Mouse (Mus musculus): Measurements from ENCODE around the gene Gm17409. TPM values are rescaled to one million over a fixed set of nuclear protein-coding genes. Genes with fewer than 3 reads are reported as not detected.

The Gm17409 gene
- polyA plus RNA-seq, 1 experiment from 2014 or later: not detected

- WGBS: 72% methylated on average over 11 of the region's 14 CpGs
- Histone ChIP-seq H3K9me3 (replicated peaks) (no peaks in the 10 kb centered on the region), H3K4me3 (no peak overlapping the region), H3K4me1 (peaks cover 15% of the 10 kb centered on the region), H3K9ac (no peak overlapping the region), H3K27ac (no peak overlapping the region), H3K27me3 (no peaks in the 10 kb centered on the region), H3K36me3 (no peaks in the 10 kb centered on the region), H3K4me2 (replicated peaks) (no peak overlapping the region)
- peak; percentile 53 for ATAC-seq (ENCODE audit: low FRiP score)
Observed at GRCm38 (mm10) chr2:58486441-58487278, 16.7 kb downstream of the Gm17409 start.

GRCm38 (mm10) chr2:58487279-58487560 lies 17.3 kb downstream of the Gm17409 start:
- Histone ChIP-seq H3K27ac (no peak overlapping the region), H3K9me3 (replicated peaks) (no peaks in the 10 kb centered on the region), H3K4me2 (replicated peaks) (no peak overlapping the region), H3K4me3 (no peak overlapping the region), H3K4me1 (peaks cover 15% of the 10 kb centered on the region), H3K9ac (no peak overlapping the region), H3K27me3 (no peaks in the 10 kb centered on the region), H3K36me3 (no peaks in the 10 kb centered on the region)
- no peak for ATAC-seq (ENCODE audit: low FRiP score)
- 87% methylated on average over 3 of the region's 3 CpGs for WGBS

DNA sequence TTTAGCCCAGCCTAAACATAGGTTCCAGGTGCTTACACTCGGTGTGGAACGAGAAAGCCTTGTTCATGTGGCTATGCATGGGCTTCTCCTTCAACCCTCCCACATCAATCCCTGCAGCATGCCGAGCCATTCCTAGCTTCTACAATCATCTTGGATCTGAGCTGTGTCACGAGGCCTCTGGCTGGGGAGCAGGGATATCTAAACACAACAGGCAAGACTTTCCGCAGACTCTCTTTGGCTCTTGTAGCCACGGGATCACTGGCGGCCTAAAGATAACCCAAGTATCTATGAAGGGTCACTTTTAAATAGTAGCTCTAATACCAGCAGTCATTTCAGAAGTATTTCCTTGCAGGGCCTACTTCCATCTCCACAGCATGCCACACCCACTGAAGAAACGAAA lies 18.5 kb downstream of the Gm17409 start:
- H3K4me1 ChIP-seq: peaks cover 15% of the 10 kb centered on the region
- H3K9ac ChIP-seq: no peak overlapping the region
- no peak overlapping the region for H3K4me2 ChIP-seq (replicated peaks)
- H3K36me3 ChIP-seq: no peaks in the 10 kb centered on the region
- no peak for ATAC-seq (ENCODE audit: low FRiP score)
- no peak overlapping the region for H3K4me3 ChIP-seq
- 93% methylated on average over 8 of the region's 8 CpGs for WGBS
- H3K27me3 ChIP-seq: no peaks in the 10 kb centered on the region
- no peak overlapping the region for H3K27ac ChIP-seq
- H3K9me3 ChIP-seq (replicated peaks): no peaks in the 10 kb centered on the region

DNA sequence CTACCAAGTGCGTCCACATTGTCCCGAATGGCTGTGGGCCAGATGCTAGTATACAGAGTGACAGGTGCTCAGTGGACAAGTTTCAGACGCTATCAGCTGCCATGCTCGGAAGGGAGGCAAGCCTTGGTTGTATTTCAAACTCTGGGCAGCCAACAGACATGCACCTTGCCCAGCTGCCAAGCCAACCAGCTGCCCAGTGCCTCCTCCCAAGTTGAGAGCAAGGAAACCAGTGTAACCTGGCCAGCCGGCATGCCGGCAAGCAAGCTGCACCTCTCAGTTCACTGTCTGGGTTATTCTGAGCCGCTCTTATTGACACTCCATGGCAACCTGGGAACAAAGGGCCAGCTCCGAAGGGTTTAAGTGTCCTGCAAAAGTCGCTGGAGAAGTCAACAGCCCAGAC lies 19.4 kb downstream of the Gm17409 start:
- Histone ChIP-seq H3K27ac (no peak overlapping the region), H3K36me3 (no peaks in the 10 kb centered on the region), H3K9me3 (replicated peaks) (no peaks in the 10 kb centered on the region), H3K4me1 (peaks cover 14% of the 10 kb centered on the region), H3K4me3 (no peak overlapping the region), H3K4me2 (replicated peaks) (no peak overlapping the region), H3K9ac (no peak overlapping the region), H3K27me3 (no peaks in the 10 kb centered on the region)
- no peak for ATAC-seq (ENCODE audit: low FRiP score)
- WGBS: 85% methylated on average over 9 of the region's 9 CpGs

DNA sequence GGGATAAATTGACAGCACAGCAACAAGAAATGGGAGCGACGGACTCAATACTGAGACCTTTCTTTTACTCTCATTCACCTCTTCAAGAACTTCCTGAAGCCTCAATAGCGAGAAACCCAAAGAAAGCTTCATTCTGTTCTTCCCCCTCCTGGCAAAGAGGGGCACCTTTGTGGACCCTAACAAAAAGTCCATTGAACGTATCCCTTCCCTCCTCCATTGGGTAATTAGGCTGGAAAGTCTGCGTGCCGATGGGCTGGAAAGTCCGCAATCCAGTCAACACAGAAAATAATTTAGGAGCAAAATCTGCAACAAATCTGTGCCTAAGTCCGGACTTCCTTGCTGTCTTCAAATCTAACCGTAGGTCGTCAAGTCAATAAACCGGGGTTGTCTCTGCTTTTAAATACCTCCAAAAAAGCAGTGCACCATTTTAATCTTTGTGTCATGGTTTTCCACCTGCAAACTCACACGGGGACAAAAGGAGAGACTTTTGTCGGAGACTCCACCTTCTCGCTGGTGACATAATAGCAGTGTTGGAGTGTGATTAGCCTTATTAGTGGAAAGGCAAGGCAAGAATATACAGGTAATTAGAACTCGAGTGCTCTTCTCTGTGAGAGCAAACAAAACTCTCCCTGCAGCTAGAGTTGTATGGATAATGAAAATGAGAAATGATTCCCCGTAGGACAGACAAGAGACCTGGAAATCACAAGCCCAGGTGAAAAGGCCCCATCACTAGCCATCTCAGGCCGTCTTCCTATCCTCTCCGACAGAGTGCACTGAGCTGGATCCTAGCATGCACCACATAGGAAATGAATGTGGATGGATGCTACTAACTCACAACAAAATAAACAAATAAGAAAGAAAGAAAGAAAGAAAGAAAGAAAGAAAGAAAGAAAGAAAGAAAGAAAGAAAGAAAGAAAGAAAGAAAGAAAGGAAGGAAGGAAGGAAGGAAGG lies 24.0 kb downstream of the Gm17409 start:
- no peak for ATAC-seq (ENCODE audit: low FRiP score)
- WGBS: 57% methylated on average over 18 of the region's 18 CpGs

DNA sequence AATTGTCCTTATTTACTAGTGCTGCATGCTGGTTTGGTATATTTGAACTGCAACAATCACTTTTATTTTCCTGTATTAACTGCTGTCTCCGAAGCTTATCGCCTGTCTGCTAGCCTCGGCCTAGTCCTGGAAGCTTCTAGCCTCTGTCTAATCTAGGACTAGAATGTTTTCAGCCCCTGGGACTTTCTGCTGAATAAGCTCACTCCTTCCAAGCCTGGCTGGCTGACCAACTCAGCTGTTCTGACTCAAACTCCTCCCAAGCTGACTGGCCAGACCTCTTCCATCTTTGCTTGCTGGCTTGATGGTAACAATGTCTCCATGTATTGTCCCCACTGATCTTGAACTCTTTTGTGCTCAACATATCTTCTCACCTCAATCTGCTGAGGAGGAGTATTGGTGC lies 25.4 kb downstream of the Gm17409 start:
- ATAC-seq (ENCODE audit: low FRiP score): no peak
- H3K27ac ChIP-seq: no peak overlapping the region
- no peak overlapping the region for H3K9ac ChIP-seq
- H3K4me1 ChIP-seq: 0 out of 2 replicates have a peak, but pooled peaks cover 3% of the 10 kb centered on the region
- no peak overlapping the region for H3K4me2 ChIP-seq (replicated peaks)
- H3K27me3 ChIP-seq: no peaks in the 10 kb centered on the region
- no peaks in the 10 kb centered on the region for H3K9me3 ChIP-seq (replicated peaks)
- H3K36me3 ChIP-seq: 0 out of 2 replicates have a peak, but pooled peaks cover 5% of the 10 kb centered on the region
- WGBS: 96% methylated on average over 3 of the region's 3 CpGs
- H3K4me3 ChIP-seq: no peak overlapping the region

More for the DNA sequence above, 24.0 kb downstream of the Gm17409 start:
- Histone ChIP-seq H3K4me3 (no peak overlapping the region), H3K27ac (no peak overlapping the region), H3K36me3 (0 out of 2 replicates have a peak, but pooled peaks cover 5% of the 10 kb centered on the region), H3K9me3 (replicated peaks) (no peaks in the 10 kb centered on the region), H3K27me3 (no peaks in the 10 kb centered on the region), H3K9ac (no peak overlapping the region), H3K4me1 (0 out of 2 replicates have a peak, but pooled peaks cover 3% of the 10 kb centered on the region), H3K4me2 (replicated peaks) (no peak overlapping the region)

GRCm38 (mm10) chr2:58496647-58497410 lies 26.9 kb downstream of the Gm17409 start:
- Histone ChIP-seq H3K36me3 (0 out of 2 replicates have a peak, but pooled peaks cover 5% of the 10 kb centered on the region), H3K4me2 (replicated peaks) (no peak overlapping the region), H3K4me1 (0 out of 2 replicates have a peak, but pooled peaks cover 3% of the 10 kb centered on the region), H3K9me3 (replicated peaks) (no peaks in the 10 kb centered on the region), H3K27ac (no peak overlapping the region), H3K4me3 (no peak overlapping the region), H3K27me3 (no peaks in the 10 kb centered on the region), H3K9ac (no peak overlapping the region)
- WGBS: 73% methylated on average over 8 of the region's 8 CpGs
- no peak for ATAC-seq (ENCODE audit: low FRiP score)

DNA sequence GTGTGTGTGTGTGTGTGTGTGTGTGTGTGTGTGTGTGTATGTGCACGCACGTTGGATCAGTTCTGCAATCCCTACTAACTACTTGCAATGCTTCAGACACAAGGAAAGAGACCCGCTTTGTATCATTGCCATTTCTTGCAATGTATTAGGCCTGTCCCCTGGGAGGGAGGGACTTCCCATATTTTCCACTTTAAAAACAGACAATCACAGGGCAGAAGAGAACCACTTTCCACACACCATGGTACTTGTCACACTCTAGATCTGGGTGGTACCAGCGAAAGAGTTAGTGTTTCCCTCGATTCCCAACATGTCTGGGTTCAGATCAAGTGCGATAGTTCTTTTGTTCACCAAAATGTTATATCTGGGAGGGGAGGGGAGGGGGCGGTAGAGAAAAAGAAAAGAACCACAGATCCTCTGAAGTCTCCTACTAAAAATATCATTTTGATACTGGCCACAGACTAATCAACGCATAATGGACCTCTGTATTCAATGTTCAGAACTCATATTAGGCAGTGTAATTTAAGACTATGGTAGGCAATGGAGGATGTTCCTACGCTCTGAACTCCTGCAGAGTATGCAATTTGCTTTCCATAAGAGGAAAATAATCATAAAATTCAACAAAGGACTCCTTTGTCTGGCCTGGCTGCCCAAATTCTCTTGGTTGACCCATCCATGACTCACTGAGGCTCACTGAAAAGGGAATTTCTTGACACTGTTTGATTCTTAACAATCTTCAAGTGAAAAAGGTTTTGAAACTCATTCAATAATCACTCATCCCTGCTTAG lies 35.6 kb downstream of the Gm17409 start:
- no peak overlapping the region for H3K9ac ChIP-seq
- no peaks in the 10 kb centered on the region for H3K27me3 ChIP-seq
- H3K27ac ChIP-seq: no peak overlapping the region
- no peak overlapping the region for H3K4me3 ChIP-seq
- no peaks in the 10 kb centered on the region for H3K36me3 ChIP-seq
- H3K4me1 ChIP-seq: no peaks in the 10 kb centered on the region
- H3K4me2 ChIP-seq (replicated peaks): no peak overlapping the region
- 80% methylated on average over 9 of the region's 9 CpGs for WGBS
- ATAC-seq (ENCODE audit: low FRiP score): no peak
- H3K9me3 ChIP-seq (replicated peaks): no peaks in the 10 kb centered on the region

DNA sequence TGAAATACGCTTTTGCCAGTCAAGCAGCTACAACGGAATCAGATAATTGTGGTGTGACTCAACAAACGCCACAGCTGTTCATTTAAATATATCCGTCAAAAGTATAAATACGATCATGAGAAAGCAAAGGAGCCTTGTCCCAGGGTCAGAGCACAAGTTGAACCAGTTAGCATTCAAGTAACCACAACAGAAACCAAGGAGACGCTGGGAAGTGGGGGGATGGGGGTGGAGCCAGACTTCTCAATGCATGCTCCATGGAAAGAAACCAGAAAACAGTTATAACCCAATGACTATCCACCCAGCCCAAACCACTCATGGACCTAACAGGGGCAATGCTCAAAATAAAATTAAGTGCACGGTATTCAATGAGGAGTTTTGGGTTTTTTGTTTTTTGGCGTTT lies 40.3 kb downstream of the Gm17409 start:
- H3K4me1 ChIP-seq: no peaks in the 10 kb centered on the region
- ATAC-seq (ENCODE audit: low FRiP score): no peak

GRCm38 (mm10) chr2:58513212-58513611 lies 43.3 kb downstream of the Gm17409 start:
- Histone ChIP-seq H3K4me1 (peaks cover 5% of the 10 kb centered on the region; the same call in 1 of the 2 replicates), H3K27ac (no peak overlapping the region), H3K4me2 (replicated peaks) (no peak overlapping the region), H3K9me3 (replicated peaks) (no peaks in the 10 kb centered on the region), H3K4me3 (no peak overlapping the region), H3K36me3 (no peaks in the 10 kb centered on the region), H3K9ac (no peak overlapping the region), H3K27me3 (no peaks in the 10 kb centered on the region)
- ATAC-seq (ENCODE audit: low FRiP score): no peak
- WGBS: 79% methylated on average over 3 of the region's 3 CpGs

More for the DNA sequence above, 40.3 kb downstream of the Gm17409 start:
- H3K27me3 ChIP-seq: no peaks in the 10 kb centered on the region
- H3K27ac ChIP-seq: no peak overlapping the region
- H3K36me3 ChIP-seq: no peaks in the 10 kb centered on the region
- H3K9ac ChIP-seq: no peak overlapping the region
- WGBS: 66% methylated on average over 8 of the region's 8 CpGs
- no peak overlapping the region for H3K4me3 ChIP-seq
- no peak overlapping the region for H3K4me2 ChIP-seq (replicated peaks)
- no peaks in the 10 kb centered on the region for H3K9me3 ChIP-seq (replicated peaks)

DNA sequence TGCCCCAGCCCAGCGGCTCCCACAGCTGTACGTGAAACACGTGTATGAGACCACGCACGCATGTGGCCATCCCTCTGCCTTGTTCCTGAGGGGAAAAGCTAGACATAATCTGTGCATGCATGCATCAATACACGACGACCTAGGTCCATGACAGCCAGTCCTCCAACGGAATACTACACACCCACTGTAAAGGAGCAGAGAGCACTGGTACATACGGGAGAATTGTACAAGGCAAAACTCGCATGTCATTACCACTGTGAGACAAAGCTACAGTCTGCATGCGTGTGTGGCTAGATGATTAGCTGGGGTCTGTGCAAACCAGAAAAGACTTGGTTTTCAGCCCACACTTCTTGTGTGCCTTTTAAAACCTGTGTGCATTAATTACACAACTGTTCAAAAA lies 44.6 kb downstream of the Gm17409 start:
- no peak overlapping the region for H3K9ac ChIP-seq
- H3K9me3 ChIP-seq (replicated peaks): no peaks in the 10 kb centered on the region
- H3K4me2 ChIP-seq (replicated peaks): no peak overlapping the region
- H3K4me1 ChIP-seq: peaks cover 5% of the 10 kb centered on the region; the same call in 1 of the 2 replicates
- 96% methylated on average over 11 of the region's 11 CpGs for WGBS
- H3K27me3 ChIP-seq: no peaks in the 10 kb centered on the region
- no peak overlapping the region for H3K27ac ChIP-seq
- H3K4me3 ChIP-seq: no peak overlapping the region
- no peaks in the 10 kb centered on the region for H3K36me3 ChIP-seq
- no peak for ATAC-seq (ENCODE audit: low FRiP score)
